Mouse (Mus musculus) intestine, embryonic 15.5 days (tissue): ENCODE data around the gene Adgrg5. TPM values are rescaled to one million over a fixed set of nuclear protein-coding genes. Genes with fewer than 3 reads are reported as not detected.

Experiments
- ATAC-seq: fragments of 200-750 bp; cut with Nextera tagmentation; 2 replicates; pipeline ENCODE4 v1.8.0; 2017; ENCODE audit warnings: moderate TSS enrichment, moderate library complexity
- H3K27ac ChIP-seq: fragments of 300-500 bp; sonication (generic); 2 replicates; pipeline ENCODE4 v1.5.1; 2015; ENCODE audit warnings: mild to moderate bottlenecking, inconsistent platforms
- H3K27me3 ChIP-seq: fragments of 300-500 bp; sonication (generic); replicated peaks from 2 replicates; pipeline ENCODE4 v1.6.1; 2015; ENCODE audit warnings: inconsistent platforms
- H3K36me3 ChIP-seq: fragments of 300-500 bp; sonication (generic); 2 replicates; pipeline ENCODE4 v1.6.1; 2015; ENCODE audit warnings: inconsistent platforms
- H3K4me1 ChIP-seq: fragments of 300-500 bp; sonication (generic); replicated peaks from 2 replicates; pipeline ENCODE4 v1.6.1; 2015; ENCODE audit warnings: inconsistent platforms
- H3K4me2 ChIP-seq: fragments of 300-500 bp; sonication (generic); replicated peaks from 2 replicates; pipeline ENCODE4 v1.6.1; 2015; ENCODE audit warnings: mild to moderate bottlenecking, inconsistent platforms
- H3K4me3 ChIP-seq: fragments of 300-500 bp; sonication (generic); replicated peaks from 2 replicates; pipeline ENCODE4 v1.5.1; 2015; ENCODE audit warnings: inconsistent platforms
- H3K9ac ChIP-seq: fragments of 300-500 bp; sonication (generic); 2 replicates; pipeline ENCODE4 v1.6.1; 2015; ENCODE audit warnings: inconsistent platforms
- H3K9me3 ChIP-seq: fragments of 300-500 bp; sonication (generic); 2 replicates; pipeline ENCODE4 v1.6.1; 2016; ENCODE audit warnings: inconsistent platforms
- WGBS: fragments of 180-500 bp; shearing (Covaris S2); methylation state at CpG from one replicate; pipeline ENCODE4 v1.1.7; 2015; 5-methylcytosine and 5-hydroxymethylcytosine counted together
- polyA plus RNA-seq: library from polyadenylated mRNA; unstranded; fragments of >200 nt; fragmentation: Nextera tagmentation; extraction: Ambion mirVana; gene quantifications from 2 replicates; pipeline ENCODE4 v1.2.1, GENCODE M21; 2015

Gene Adgrg5
- polyA plus RNA-seq, 1 experiment from 2014 or later: 1.3 TPM

- Histone ChIP-seq H3K4me1 (peaks cover 43% of the 10 kb centered on the region), H3K4me3 (no peak overlapping the region), H3K36me3 (no peaks in the 10 kb centered on the region), H3K4me2 (no peak overlapping the region), H3K27me3 (no peaks in the 10 kb centered on the region), H3K9me3 (no peaks in the 10 kb centered on the region), H3K27ac (no peak overlapping the region), H3K9ac (no peak overlapping the region)
- WGBS: 86% methylated on average over 4 of the region's 4 CpGs
- no peak for ATAC-seq
Measured at GRCm38 (mm10) chr8:94989711-94990110, 66.2 kb downstream of the Adgrg5 start.

GRCm38 (mm10) chr8:94990598-94991453 lies 67.3 kb downstream of the Adgrg5 start:
- Histone ChIP-seq H3K4me1 (peaks cover 46% of the 10 kb centered on the region), H3K27me3 (no peaks in the 10 kb centered on the region), H3K9me3 (no peaks in the 10 kb centered on the region), H3K27ac (no peak overlapping the region), H3K4me3 (no peak overlapping the region), H3K9ac (no peak overlapping the region), H3K4me2 (no peak overlapping the region), H3K36me3 (no peaks in the 10 kb centered on the region)
- ATAC-seq: no peak
- 55% methylated on average over 11 of the region's 11 CpGs for WGBS

DNA sequence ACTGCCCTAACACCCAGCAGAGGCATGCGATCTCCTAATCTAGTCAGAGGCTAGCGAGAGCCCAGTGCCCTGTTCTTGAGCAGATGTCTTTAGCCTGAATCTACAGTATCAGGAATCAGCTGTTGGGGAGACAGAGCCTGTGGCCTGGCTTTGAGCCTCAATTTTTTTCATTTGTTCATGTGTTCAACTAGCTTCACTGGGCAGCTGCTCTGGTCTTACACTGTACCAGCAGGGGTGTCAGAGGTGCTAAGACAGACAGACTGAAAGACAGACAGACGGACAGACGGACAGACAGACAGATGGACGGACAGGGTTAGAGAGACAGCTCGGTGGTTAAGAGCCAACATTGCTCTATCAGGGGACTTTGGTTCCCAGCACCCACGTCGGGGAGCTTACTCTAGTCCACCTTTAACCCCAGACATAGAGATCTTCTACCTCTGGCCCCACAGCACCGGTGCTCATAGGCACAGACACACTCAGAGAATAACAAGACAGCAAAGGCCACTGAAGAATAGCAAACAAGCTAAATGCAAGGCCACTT lies 68.0 kb downstream of the Adgrg5 start:
- peaks cover 44% of the 10 kb centered on the region for H3K4me1 ChIP-seq
- no peak overlapping the region for H3K27ac ChIP-seq
- no peak overlapping the region for H3K9ac ChIP-seq
- H3K4me2 ChIP-seq: no peak overlapping the region
- peak; percentile 44; the same call in 1 of the 2 replicates for ATAC-seq
- no peaks in the 10 kb centered on the region for H3K9me3 ChIP-seq
- H3K4me3 ChIP-seq: no peak overlapping the region
- WGBS: 73% methylated on average over 9 of the region's 9 CpGs
- H3K36me3 ChIP-seq: no peaks in the 10 kb centered on the region
- no peaks in the 10 kb centered on the region for H3K27me3 ChIP-seq

GRCm38 (mm10) chr8:94992010-94992409 lies 68.5 kb downstream of the Adgrg5 start:
- Histone ChIP-seq H3K4me3 (no peak overlapping the region), H3K4me2 (no peak overlapping the region), H3K27ac (no peak overlapping the region), H3K4me1 (peaks cover 43% of the 10 kb centered on the region), H3K9ac (no peak overlapping the region), H3K9me3 (no peaks in the 10 kb centered on the region), H3K27me3 (no peaks in the 10 kb centered on the region), H3K36me3 (no peaks in the 10 kb centered on the region)
- WGBS: 83% methylated on average over 4 of the region's 4 CpGs
- no peak for ATAC-seq

DNA sequence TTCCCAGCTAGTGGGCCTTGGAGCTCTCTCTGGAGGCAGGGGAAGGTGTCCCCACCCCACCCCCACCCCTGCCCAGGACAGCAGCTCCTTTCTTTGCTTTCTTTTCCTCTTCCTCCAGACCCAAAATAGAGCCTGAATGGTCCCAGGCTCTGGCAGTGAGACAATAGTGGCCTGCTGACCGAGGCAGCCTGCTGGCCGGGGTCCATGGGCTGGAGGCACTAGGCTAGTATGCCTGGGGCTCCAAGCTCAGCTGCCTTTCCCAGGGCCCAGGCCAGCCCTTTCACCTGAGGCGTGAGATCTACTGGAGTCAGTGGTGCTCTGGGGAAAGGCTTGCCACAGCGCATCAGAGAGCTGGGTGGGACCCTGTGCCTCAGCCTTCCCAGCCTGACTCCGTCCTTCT lies 69.0 kb downstream of the Adgrg5 start:
- Histone ChIP-seq H3K27ac (peak overlapping the region; percentile 73), H3K4me2 (no peak overlapping the region), H3K4me3 (no peak overlapping the region), H3K27me3 (no peaks in the 10 kb centered on the region), H3K9me3 (no peaks in the 10 kb centered on the region), H3K36me3 (no peaks in the 10 kb centered on the region), H3K4me1 (peaks cover 47% of the 10 kb centered on the region), H3K9ac (no peak overlapping the region)
- no peak for ATAC-seq
- 55% methylated on average over 5 of the region's 5 CpGs for WGBS

Other genes with a start within 250 kb of the Adgrg5 start
- gene Pllp, start 227.4 kb upstream of the Adgrg5 start, polyA plus RNA-seq: 42.1 and 47.0 TPM in 2 replicates
- gene Ccl22, start 178.1 kb upstream of the Adgrg5 start, polyA plus RNA-seq: not detected in 2 replicates
- 23.0 and 24.3 TPM in 2 replicates for gene Cx3cl1, start 151.7 kb upstream of the Adgrg5 start, polyA plus RNA-seq
- gene Ccl17, start 113.2 kb upstream of the Adgrg5 start, polyA plus RNA-seq: not detected in 2 replicates
- 97.5 and 110 TPM in 2 replicates for gene Coq9, start 85.4 kb upstream of the Adgrg5 start, polyA plus RNA-seq
- 89.8 and 94.6 TPM in 2 replicates for gene Ciapin1, start 85.3 kb upstream of the Adgrg5 start, polyA plus RNA-seq
- 126 and 134 TPM in 2 replicates for gene Polr2c, start 66.2 kb upstream of the Adgrg5 start, polyA plus RNA-seq
- gene Dok4, start 47.4 kb upstream of the Adgrg5 start, polyA plus RNA-seq: 39.4 and 40.3 TPM in 2 replicates
- gene Ccdc102a, start 5.6 kb upstream of the Adgrg5 start, polyA plus RNA-seq: 20.1 and 20.7 TPM in 2 replicates
- gene Adgrg1, start 51.1 kb downstream of the Adgrg5 start, polyA plus RNA-seq: 22.4 and 23.8 TPM in 2 replicates
- 3.4 and 3.5 TPM in 2 replicates for gene Adgrg3, start 94.0 kb downstream of the Adgrg5 start, polyA plus RNA-seq
- not detected in 2 replicates for gene Drc7, start 131.4 kb downstream of the Adgrg5 start, polyA plus RNA-seq
- gene Katnb1, start 157.5 kb downstream of the Adgrg5 start, polyA plus RNA-seq: 13.9 and 14.6 TPM in 2 replicates